ENCODE assay signal across 14 mouse cellular contexts in genomic region chr4:44851835-44852251, GRCm38 (mm10).
DNase-seq lines count a peak whose midpoint lies in the region; ATAC-seq lines count a peak whose summit lies in the region.
"Had no signal": no experiment of that assay in that cellular context is flagged by ENCODE, and none has a peak within 500 bp of the region (broad histone marks: within the 10 kb centered on the region; RNA-seq: fewer than 3 reads in every experiment).

No protein-coding gene starts in this region.

- H3K4me3 ChIP-seq in forebrain, embryonic 10.5 days: no peak overlapping the region
- H3K4me3 ChIP-seq in forebrain, embryonic 15.5 days: no peak overlapping the region
- H3K4me3 ChIP-seq in embryonic facial prominence, embryonic 11.5 days (ENCODE audit: low read depth, low read length): no peak overlapping the region
- H3K4me3 ChIP-seq in hindbrain, embryonic 16.5 days (ENCODE audit: low read length): no peak overlapping the region
- H3K4me3 ChIP-seq in kidney, embryonic 14.5 days (ENCODE audit: low read length): no peak overlapping the region
- H3K4me3 ChIP-seq: limb, embryonic 12.5 days had no signal

- no peak; the same call in 1 of the 2 replicates for ATAC-seq in forebrain, embryonic 15.5 days (replicated peaks)
- peak; percentile 87 for ATAC-seq in embryonic facial prominence, embryonic 11.5 days (replicated peaks; ENCODE audit: insufficient number of reproducible peaks, low FRiP score, low TSS enrichment, low read depth)
- peak; percentile 48; the same call in 1 of the 2 replicates for ATAC-seq in hindbrain, embryonic 16.5 days
- no peak for ATAC-seq in kidney, embryonic 14.5 days (ENCODE audit: low FRiP score, low TSS enrichment)
- no peak for ATAC-seq in granulocyte monocyte progenitor cell, adult 5-6 weeks (replicated peaks; ENCODE audit: poor library complexity, severe bottlenecking)

- WGBS in forebrain, embryonic 10.5 days: 9% methylated on average over 6 of the region's 6 CpGs
- WGBS in forebrain, embryonic 15.5 days: 3% methylated on average over 6 of the region's 6 CpGs
- 14% methylated on average over 6 of the region's 6 CpGs for WGBS in embryonic facial prominence, embryonic 11.5 days
- WGBS in hindbrain, embryonic 16.5 days: 15% methylated on average over 6 of the region's 6 CpGs
- WGBS in kidney, embryonic 14.5 days: 29% methylated on average over 6 of the region's 6 CpGs

- peak; percentile 80 for DNase-seq in forebrain, embryonic 10.5 days (ENCODE audit: extremely low spot score, low spot score)
- DNase-seq in embryonic facial prominence, embryonic 11.5 days (ENCODE audit: low spot score): peak; percentile 55
- peak; percentile 81 for DNase-seq in retina, embryonic 14.5 days (ENCODE audit: low spot score)
- DNase-seq in thymus, postnatal 25 days: no peak
- DNase-seq: gastrocnemius, postnatal 25 days; heart, postnatal 36 days; kidney, postnatal 14 days; lung, postnatal 14 days; thymus, postnatal 4 days had no signal

- H3K9ac ChIP-seq in forebrain, embryonic 15.5 days (replicated peaks): no peak overlapping the region
- H3K9ac ChIP-seq in embryonic facial prominence, embryonic 11.5 days (replicated peaks; ENCODE audit: low read length): no peak overlapping the region
- no peak overlapping the region for H3K9ac ChIP-seq in hindbrain, embryonic 16.5 days (ENCODE audit: low read depth, low read length)
- H3K9ac ChIP-seq in kidney, embryonic 14.5 days (ENCODE audit: low read depth, low read length): no peak overlapping the region
- H3K9ac ChIP-seq: limb, embryonic 12.5 days had no signal

- H3K9me3 ChIP-seq in forebrain, embryonic 10.5 days: no peaks in the 10 kb centered on the region
- H3K9me3 ChIP-seq in forebrain, embryonic 15.5 days: no peaks in the 10 kb centered on the region
- H3K9me3 ChIP-seq in embryonic facial prominence, embryonic 11.5 days (replicated peaks; ENCODE audit: control insufficient read depth, low read length): no peaks in the 10 kb centered on the region
- no peaks in the 10 kb centered on the region for H3K9me3 ChIP-seq in hindbrain, embryonic 16.5 days (ENCODE audit: control insufficient read depth, low read length)
- H3K9me3 ChIP-seq in kidney, embryonic 14.5 days (ENCODE audit: control insufficient read depth, low read length): no peaks in the 10 kb centered on the region
- H3K9me3 ChIP-seq: limb, embryonic 12.5 days had no signal

- no peak overlapping the region for H3K27ac ChIP-seq in forebrain, embryonic 10.5 days
- no peak overlapping the region for H3K27ac ChIP-seq in forebrain, embryonic 15.5 days (replicated peaks)
- H3K27ac ChIP-seq in embryonic facial prominence, embryonic 11.5 days (replicated peaks; ENCODE audit: low read depth, low read length): no peak overlapping the region
- no peak overlapping the region for H3K27ac ChIP-seq in hindbrain, embryonic 16.5 days (ENCODE audit: low read depth, low read length)
- no peak overlapping the region for H3K27ac ChIP-seq in kidney, embryonic 14.5 days (ENCODE audit: low read depth, low read length)
- H3K27ac ChIP-seq: limb, embryonic 12.5 days had no signal

- H3K4me2 ChIP-seq in forebrain, embryonic 15.5 days (replicated peaks): no peak overlapping the region
- H3K4me2 ChIP-seq in embryonic facial prominence, embryonic 11.5 days (ENCODE audit: low read depth, low read length): no peak overlapping the region
- no peak overlapping the region for H3K4me2 ChIP-seq in hindbrain, embryonic 16.5 days (ENCODE audit: low read length)
- no peak overlapping the region for H3K4me2 ChIP-seq in kidney, embryonic 14.5 days (replicated peaks; ENCODE audit: low read depth, low read length)
- H3K4me2 ChIP-seq: limb, embryonic 12.5 days had no signal

- no peaks in the 10 kb centered on the region for H3K36me3 ChIP-seq in forebrain, embryonic 10.5 days (replicated peaks)
- no peaks in the 10 kb centered on the region for H3K36me3 ChIP-seq in forebrain, embryonic 15.5 days
- H3K36me3 ChIP-seq in embryonic facial prominence, embryonic 11.5 days (replicated peaks; ENCODE audit: control insufficient read depth, insufficient read depth, low read depth, low read length): no peaks in the 10 kb centered on the region
- no peaks in the 10 kb centered on the region for H3K36me3 ChIP-seq in hindbrain, embryonic 16.5 days (ENCODE audit: control insufficient read depth, insufficient read depth, low read length)
- H3K36me3 ChIP-seq in kidney, embryonic 14.5 days (ENCODE audit: control insufficient read depth, insufficient read depth, low read length): no peaks in the 10 kb centered on the region
- H3K36me3 ChIP-seq: limb, embryonic 12.5 days had no signal

- peaks cover 16% of the 10 kb centered on the region for H3K4me1 ChIP-seq in forebrain, embryonic 10.5 days
- H3K4me1 ChIP-seq in forebrain, embryonic 15.5 days: peaks cover 5% of the 10 kb centered on the region
- no peaks in the 10 kb centered on the region for H3K4me1 ChIP-seq in embryonic facial prominence, embryonic 11.5 days (ENCODE audit: control insufficient read depth, insufficient read depth, low read length)
- no peaks in the 10 kb centered on the region for H3K4me1 ChIP-seq in hindbrain, embryonic 16.5 days (ENCODE audit: control insufficient read depth, insufficient read depth, low read depth, low read length)
- H3K4me1 ChIP-seq in kidney, embryonic 14.5 days (ENCODE audit: control insufficient read depth, insufficient read depth, low read length): no peaks in the 10 kb centered on the region
- H3K4me1 ChIP-seq: limb, embryonic 12.5 days had no signal

- peaks cover 68% of the 10 kb centered on the region for H3K27me3 ChIP-seq in forebrain, embryonic 10.5 days (ENCODE audit: poor library complexity, severe bottlenecking)
- no peaks in the 10 kb centered on the region for H3K27me3 ChIP-seq in forebrain, embryonic 15.5 days
- no peaks in the 10 kb centered on the region for H3K27me3 ChIP-seq in embryonic facial prominence, embryonic 11.5 days (ENCODE audit: control insufficient read depth, insufficient read depth, low read length)
- H3K27me3 ChIP-seq in hindbrain, embryonic 16.5 days (replicated peaks; ENCODE audit: control insufficient read depth, insufficient read depth, low read length): no peaks in the 10 kb centered on the region
- no peaks in the 10 kb centered on the region for H3K27me3 ChIP-seq in kidney, embryonic 14.5 days (ENCODE audit: control insufficient read depth, insufficient read depth, low read length)
- H3K27me3 ChIP-seq: limb, embryonic 12.5 days had no signal

Comparison
In these comparisons a context has a peak if more than half of its experiments do, and no peak if none do; other contexts are left out.
1. ATAC-seq: peak in embryonic facial prominence, embryonic 11.5 days (single experiment) and hindbrain, embryonic 16.5 days (single experiment); none in forebrain, embryonic 15.5 days (single experiment), kidney, embryonic 14.5 days (single experiment) and granulocyte monocyte progenitor cell, adult 5-6 weeks (single experiment).